Mouse (Mus musculus): ENCODE data around the gene B3gnt6. TPM values are rescaled to one million over a fixed set of nuclear protein-coding genes. Genes with fewer than 3 reads are reported as not detected.
A peak's percentile ranks its signal among the peaks of the same experiment; 100 is the strongest.

The B3gnt6 gene
- polyA plus RNA-seq, 1 experiment from 2014 or later: 0.63 TPM

GRCm38 (mm10) chr7:98172661-98173060 is 26.6 kb downstream of the B3gnt6 start:
- H3K36me3 ChIP-seq (ENCODE audit: control insufficient read depth, insufficient read depth, low read length): no peaks in the 10 kb centered on the region
- no peaks in the 10 kb centered on the region for H3K9me3 ChIP-seq (ENCODE audit: control insufficient read depth, low read length)
- no peak overlapping the region for H3K9ac ChIP-seq (replicated peaks; ENCODE audit: low read depth, low read length)
- no peak for ATAC-seq (ENCODE audit: low read depth)
- H3K4me3 ChIP-seq (ENCODE audit: low read depth, low read length): no peak overlapping the region
- H3K4me1 ChIP-seq (ENCODE audit: control insufficient read depth, insufficient read depth, low read length): peaks cover 6% of the 10 kb centered on the region; the same call in 1 of the 2 replicates
- no peak overlapping the region for H3K27ac ChIP-seq (ENCODE audit: low read depth, low read length)
- H3K4me2 ChIP-seq (ENCODE audit: low read depth, low read length): no peak overlapping the region
- H3K27me3 ChIP-seq (ENCODE audit: control insufficient read depth, insufficient read depth, low read length): no peaks in the 10 kb centered on the region
- WGBS: 87% methylated on average over 8 of the region's 8 CpGs

- ATAC-seq (ENCODE audit: low read depth): no peak
- H3K27ac ChIP-seq (ENCODE audit: low read depth, low read length): no peak overlapping the region
These were observed 27.9 kb downstream of the B3gnt6 start for GRCm38 (mm10) chr7:98171141-98172073.

GRCm38 (mm10) chr7:98164999-98165528 is 34.2 kb downstream of the B3gnt6 start:
- no peaks in the 10 kb centered on the region for H3K27me3 ChIP-seq (ENCODE audit: control insufficient read depth, insufficient read depth, low read length)
- no peak overlapping the region for H3K4me3 ChIP-seq (ENCODE audit: low read depth, low read length)
- no peak overlapping the region for H3K4me2 ChIP-seq (ENCODE audit: low read depth, low read length)
- H3K27ac ChIP-seq (ENCODE audit: low read depth, low read length): no peak overlapping the region; the same call in 1 of the 2 replicates
- no peak overlapping the region for H3K9ac ChIP-seq (replicated peaks; ENCODE audit: low read depth, low read length)
- no peaks in the 10 kb centered on the region for H3K9me3 ChIP-seq (ENCODE audit: control insufficient read depth, low read length)
- peak; percentile 63; the same call in 1 of the 2 replicates for ATAC-seq (ENCODE audit: low read depth)
- no peaks in the 10 kb centered on the region for H3K36me3 ChIP-seq (ENCODE audit: control insufficient read depth, insufficient read depth, low read length)
- H3K4me1 ChIP-seq (ENCODE audit: control insufficient read depth, insufficient read depth, low read length): no peaks in the 10 kb centered on the region
- 37% methylated on average over 10 of the region's 10 CpGs for WGBS

More at GRCm38 (mm10) chr7:98171141-98172073, 27.9 kb downstream of the B3gnt6 start:
- H3K4me1 ChIP-seq (ENCODE audit: control insufficient read depth, insufficient read depth, low read length): no peaks in the 10 kb centered on the region
- no peaks in the 10 kb centered on the region for H3K27me3 ChIP-seq (ENCODE audit: control insufficient read depth, insufficient read depth, low read length)
- no peaks in the 10 kb centered on the region for H3K36me3 ChIP-seq (ENCODE audit: control insufficient read depth, insufficient read depth, low read length)
- H3K9ac ChIP-seq (replicated peaks; ENCODE audit: low read depth, low read length): no peak overlapping the region
- H3K4me3 ChIP-seq (ENCODE audit: low read depth, low read length): no peak overlapping the region
- no peak overlapping the region for H3K4me2 ChIP-seq (ENCODE audit: low read depth, low read length)
- 79% methylated on average over 6 of the region's 6 CpGs for WGBS
- no peaks in the 10 kb centered on the region for H3K9me3 ChIP-seq (ENCODE audit: control insufficient read depth, low read length)

GRCm38 (mm10) chr7:98164382-98164998 is 34.8 kb downstream of the B3gnt6 start:
- no peaks in the 10 kb centered on the region for H3K27me3 ChIP-seq (ENCODE audit: control insufficient read depth, insufficient read depth, low read length)
- 71% methylated on average over 9 of the region's 9 CpGs for WGBS
- no peak for ATAC-seq (ENCODE audit: low read depth)
- no peak overlapping the region for H3K4me3 ChIP-seq (ENCODE audit: low read depth, low read length)
- no peaks in the 10 kb centered on the region for H3K4me1 ChIP-seq (ENCODE audit: control insufficient read depth, insufficient read depth, low read length)
- H3K9me3 ChIP-seq (ENCODE audit: control insufficient read depth, low read length): no peaks in the 10 kb centered on the region
- H3K4me2 ChIP-seq (ENCODE audit: low read depth, low read length): no peak overlapping the region
- H3K36me3 ChIP-seq (ENCODE audit: control insufficient read depth, insufficient read depth, low read length): no peaks in the 10 kb centered on the region
- H3K27ac ChIP-seq (ENCODE audit: low read depth, low read length): no peak overlapping the region
- H3K9ac ChIP-seq (replicated peaks; ENCODE audit: low read depth, low read length): no peak overlapping the region

GRCm38 (mm10) chr7:98163700-98164099 is 35.6 kb downstream of the B3gnt6 start:
- whole genome bisulfite sequencing: 49% methylated on average over 3 of the region's 3 CpGs
- no peak for ATAC-seq (ENCODE audit: low read depth)
- no peak overlapping the region for H3K9ac ChIP-seq (replicated peaks; ENCODE audit: low read depth, low read length)

GRCm38 (mm10) chr7:98162239-98162638 is 37.0 kb downstream of the B3gnt6 start:
- Histone ChIP-seq H3K27ac (ENCODE audit: low read depth, low read length) (no peak overlapping the region), H3K36me3 (ENCODE audit: control insufficient read depth, insufficient read depth, low read length) (no peaks in the 10 kb centered on the region), H3K9ac (replicated peaks; ENCODE audit: low read depth, low read length) (no peak overlapping the region), H3K9me3 (ENCODE audit: control insufficient read depth, low read length) (no peaks in the 10 kb centered on the region), H3K27me3 (ENCODE audit: control insufficient read depth, insufficient read depth, low read length) (no peaks in the 10 kb centered on the region), H3K4me1 (ENCODE audit: control insufficient read depth, insufficient read depth, low read length) (peaks cover 2% of the 10 kb centered on the region; the same call in 1 of the 2 replicates), H3K4me2 (ENCODE audit: low read depth, low read length) (no peak overlapping the region), H3K4me3 (ENCODE audit: low read depth, low read length) (no peak overlapping the region)
- 74% methylated on average over 6 of the region's 6 CpGs for WGBS
- no peak for ATAC-seq (ENCODE audit: low read depth)

More at GRCm38 (mm10) chr7:98163700-98164099, 35.6 kb downstream of the B3gnt6 start:
- no peak overlapping the region for H3K27ac ChIP-seq (ENCODE audit: low read depth, low read length)
- no peaks in the 10 kb centered on the region for H3K36me3 ChIP-seq (ENCODE audit: control insufficient read depth, insufficient read depth, low read length)
- H3K4me1 ChIP-seq (ENCODE audit: control insufficient read depth, insufficient read depth, low read length): no peaks in the 10 kb centered on the region
- H3K27me3 ChIP-seq (ENCODE audit: control insufficient read depth, insufficient read depth, low read length): no peaks in the 10 kb centered on the region
- H3K4me2 ChIP-seq (ENCODE audit: low read depth, low read length): no peak overlapping the region
- H3K4me3 ChIP-seq (ENCODE audit: low read depth, low read length): no peak overlapping the region
- no peaks in the 10 kb centered on the region for H3K9me3 ChIP-seq (ENCODE audit: control insufficient read depth, low read length)

GRCm38 (mm10) chr7:98160041-98160740 is 39.1 kb downstream of the B3gnt6 start:
- Histone ChIP-seq H3K9me3 (ENCODE audit: control insufficient read depth, low read length) (no peaks in the 10 kb centered on the region), H3K4me2 (ENCODE audit: low read depth, low read length) (no peak overlapping the region), H3K27me3 (ENCODE audit: control insufficient read depth, insufficient read depth, low read length) (no peaks in the 10 kb centered on the region), H3K27ac (ENCODE audit: low read depth, low read length) (no peak overlapping the region), H3K36me3 (ENCODE audit: control insufficient read depth, insufficient read depth, low read length) (no peaks in the 10 kb centered on the region), H3K4me3 (ENCODE audit: low read depth, low read length) (no peak overlapping the region), H3K4me1 (ENCODE audit: control insufficient read depth, insufficient read depth, low read length) (peaks cover 11% of the 10 kb centered on the region), H3K9ac (replicated peaks; ENCODE audit: low read depth, low read length) (no peak overlapping the region)
- ATAC-seq (ENCODE audit: low read depth): no peak
- WGBS: 54% methylated on average over 8 of the region's 8 CpGs

- Histone ChIP-seq H3K9me3 (ENCODE audit: control insufficient read depth, low read length) (no peaks in the 10 kb centered on the region), H3K9ac (replicated peaks; ENCODE audit: low read depth, low read length) (no peak overlapping the region), H3K27ac (ENCODE audit: low read depth, low read length) (no peak overlapping the region), H3K36me3 (ENCODE audit: control insufficient read depth, insufficient read depth, low read length) (no peaks in the 10 kb centered on the region), H3K4me3 (ENCODE audit: low read depth, low read length) (no peak overlapping the region), H3K4me1 (ENCODE audit: control insufficient read depth, insufficient read depth, low read length) (peaks cover 11% of the 10 kb centered on the region), H3K27me3 (ENCODE audit: control insufficient read depth, insufficient read depth, low read length) (no peaks in the 10 kb centered on the region), H3K4me2 (ENCODE audit: low read depth, low read length) (no peak overlapping the region)
- WGBS: 65% methylated on average over 6 of the region's 8 CpGs
- no peak for ATAC-seq (ENCODE audit: low read depth)
These were observed 40.8 kb downstream of the B3gnt6 start for GRCm38 (mm10) chr7:98158481-98158880.
